Mouse (Mus musculus) hindbrain, embryonic 15.5 days (tissue): ENCODE measurements around the gene Slc23a2. TPM values are rescaled to one million over a fixed set of nuclear protein-coding genes. Genes with fewer than 3 reads are reported as not detected.

Source experiments
- ATAC-seq: fragments of 200-750 bp; cut with Nextera tagmentation; 2 replicates; pipeline ENCODE4 v1.8.0; 2017; ENCODE audit warnings: low read depth, moderate number of reproducible peaks, moderate TSS enrichment; ENCODE audit not compliant: low FRiP score
- H3K27ac ChIP-seq: fragments of 300-500 bp; sonication (generic); replicated peaks from 2 replicates; pipeline ENCODE4 v1.5.1; 2015; ENCODE audit warnings: mild to moderate bottlenecking, inconsistent platforms
- H3K27me3 ChIP-seq: fragments of 300-500 bp; sonication (generic); 2 replicates; pipeline ENCODE4 v1.6.1; 2015; ENCODE audit warnings: control low read depth, inconsistent platforms
- H3K36me3 ChIP-seq: fragments of 300-500 bp; sonication (generic); 2 replicates; pipeline ENCODE4 v1.6.1; 2015; ENCODE audit warnings: control low read depth, inconsistent platforms
- H3K4me1 ChIP-seq: fragments of 300-500 bp; sonication (generic); replicated peaks from 2 replicates; pipeline ENCODE4 v1.6.1; 2015; ENCODE audit warnings: control low read depth, inconsistent platforms
- H3K4me2 ChIP-seq: fragments of 300-500 bp; sonication (generic); 2 replicates; pipeline ENCODE4 v1.6.1; 2015; ENCODE audit warnings: moderate library complexity, mild to moderate bottlenecking, inconsistent platforms
- H3K4me3 ChIP-seq: fragments of 300-500 bp; sonication (generic); 2 replicates; pipeline ENCODE4 v1.5.1; 2015; ENCODE audit warnings: mild to moderate bottlenecking, inconsistent platforms
- H3K9ac ChIP-seq: fragments of 300-500 bp; sonication (generic); 2 replicates; pipeline ENCODE4 v1.6.1; 2015; ENCODE audit warnings: inconsistent platforms
- H3K9me3 ChIP-seq: fragments of 300-500 bp; sonication (generic); 2 replicates; pipeline ENCODE4 v1.6.1; 2016; ENCODE audit warnings: control low read depth, inconsistent platforms
- WGBS: fragments of 180-500 bp; shearing (Covaris S2); methylation state at CpG from one replicate; pipeline ENCODE4 v1.1.7; 2015; 5-methylcytosine and 5-hydroxymethylcytosine counted together
- polyA plus RNA-seq: library from polyadenylated mRNA; unstranded; fragments of >200 nt; fragmentation: Nextera tagmentation; extraction: Ambion mirVana; gene quantifications from 2 replicates; pipeline ENCODE4 v1.2.1, GENCODE M21; 2015

The Slc23a2 gene
- polyA plus RNA-seq, 1 experiment from 2014 or later = 36.3 TPM

GRCm38 (mm10) chr2:132110702-132111101 lies 34.2 kb downstream of the Slc23a2 start:
- whole genome bisulfite sequencing = 68% methylated on average over 3 of the region's 3 CpGs
- no peaks in the 10 kb centered on the region for H3K9me3 ChIP-seq
- H3K27ac ChIP-seq = no peak overlapping the region
- H3K4me1 ChIP-seq = peaks cover 27% of the 10 kb centered on the region
- no peaks in the 10 kb centered on the region for H3K36me3 ChIP-seq
- no peak overlapping the region for H3K9ac ChIP-seq
- no peak overlapping the region for H3K4me3 ChIP-seq
- no peak for ATAC-seq
- H3K4me2 ChIP-seq = no peak overlapping the region
- H3K27me3 ChIP-seq = no peaks in the 10 kb centered on the region

DNA sequence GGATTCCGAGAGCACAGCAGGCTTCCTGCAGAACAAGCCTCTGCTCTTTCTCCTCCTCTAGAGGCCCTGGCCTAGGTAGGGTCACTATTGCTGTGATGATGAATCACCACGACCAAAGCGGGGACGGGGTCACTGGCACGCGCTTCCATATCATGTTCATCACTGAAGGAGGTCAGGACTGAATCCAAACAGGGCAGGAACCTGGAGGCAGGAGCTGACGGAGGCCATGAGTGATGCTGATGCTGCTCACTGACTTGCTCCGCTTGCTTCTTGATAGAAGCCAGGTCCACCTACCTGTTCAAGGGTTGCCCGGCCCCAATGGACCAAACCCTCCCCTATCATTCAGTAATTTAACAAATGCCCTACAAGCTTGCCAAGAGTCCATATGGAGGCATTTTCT lies 35.9 kb downstream of the Slc23a2 start:
- H3K27me3 ChIP-seq = no peaks in the 10 kb centered on the region
- H3K27ac ChIP-seq = no peak overlapping the region
- no peaks in the 10 kb centered on the region for H3K9me3 ChIP-seq
- H3K36me3 ChIP-seq = no peaks in the 10 kb centered on the region
- H3K4me3 ChIP-seq = no peak overlapping the region
- WGBS = 97% methylated on average over 9 of the region's 9 CpGs
- H3K4me1 ChIP-seq = peaks cover 20% of the 10 kb centered on the region
- no peak for ATAC-seq
- no peak overlapping the region for H3K4me2 ChIP-seq
- no peak overlapping the region for H3K9ac ChIP-seq

GRCm38 (mm10) chr2:132107611-132108010 lies 37.3 kb downstream of the Slc23a2 start:
- Histone ChIP-seq H3K4me2 (no peak overlapping the region), H3K4me3 (no peak overlapping the region), H3K9me3 (no peaks in the 10 kb centered on the region), H3K36me3 (no peaks in the 10 kb centered on the region), H3K4me1 (peaks cover 25% of the 10 kb centered on the region), H3K9ac (no peak overlapping the region), H3K27me3 (no peaks in the 10 kb centered on the region), H3K27ac (0 out of 2 replicates have a peak overlapping the region, but pooled peaks have one; percentile 12)
- 65% methylated on average over 9 of the region's 9 CpGs for WGBS
- no peak for ATAC-seq

- H3K36me3 ChIP-seq = no peaks in the 10 kb centered on the region
- H3K4me1 ChIP-seq = peaks cover 22% of the 10 kb centered on the region
- 75% methylated on average over 5 of the region's 5 CpGs for WGBS
- H3K4me2 ChIP-seq = no peak overlapping the region
- H3K27ac ChIP-seq = no peak overlapping the region
- no peaks in the 10 kb centered on the region for H3K27me3 ChIP-seq
- no peaks in the 10 kb centered on the region for H3K9me3 ChIP-seq
- no peak overlapping the region for H3K9ac ChIP-seq
- no peak for ATAC-seq
- H3K4me3 ChIP-seq = no peak overlapping the region
Measured at GRCm38 (mm10) chr2:132106069-132106468, 38.8 kb downstream of the Slc23a2 start.

DNA sequence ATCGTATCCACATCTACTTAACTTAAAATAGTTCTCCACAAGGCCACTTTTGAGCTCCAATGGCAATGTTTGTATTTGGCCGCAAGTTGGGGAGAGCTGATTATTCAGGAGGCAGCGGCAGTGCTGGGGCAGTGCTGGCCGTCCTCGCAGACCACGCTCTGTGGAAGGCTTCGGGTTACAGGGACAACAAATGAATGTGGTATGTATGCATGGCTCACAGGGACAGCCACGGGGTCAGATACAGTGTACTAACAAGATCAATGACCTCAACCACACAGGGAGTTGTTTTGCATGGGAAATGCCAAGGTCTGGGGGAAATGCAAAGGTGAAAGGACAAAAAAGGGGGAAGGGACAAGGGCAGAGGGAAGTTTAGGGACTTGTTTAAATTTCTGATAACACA lies 41.6 kb downstream of the Slc23a2 start:
- Histone ChIP-seq H3K4me1 (peaks cover 22% of the 10 kb centered on the region), H3K4me2 (no peak overlapping the region), H3K9ac (no peak overlapping the region), H3K27me3 (no peaks in the 10 kb centered on the region), H3K36me3 (peaks cover 13% of the 10 kb centered on the region), H3K27ac (no peak overlapping the region), H3K4me3 (no peak overlapping the region), H3K9me3 (no peaks in the 10 kb centered on the region)
- WGBS = 19% methylated on average over 8 of the region's 8 CpGs
- no peak for ATAC-seq

DNA sequence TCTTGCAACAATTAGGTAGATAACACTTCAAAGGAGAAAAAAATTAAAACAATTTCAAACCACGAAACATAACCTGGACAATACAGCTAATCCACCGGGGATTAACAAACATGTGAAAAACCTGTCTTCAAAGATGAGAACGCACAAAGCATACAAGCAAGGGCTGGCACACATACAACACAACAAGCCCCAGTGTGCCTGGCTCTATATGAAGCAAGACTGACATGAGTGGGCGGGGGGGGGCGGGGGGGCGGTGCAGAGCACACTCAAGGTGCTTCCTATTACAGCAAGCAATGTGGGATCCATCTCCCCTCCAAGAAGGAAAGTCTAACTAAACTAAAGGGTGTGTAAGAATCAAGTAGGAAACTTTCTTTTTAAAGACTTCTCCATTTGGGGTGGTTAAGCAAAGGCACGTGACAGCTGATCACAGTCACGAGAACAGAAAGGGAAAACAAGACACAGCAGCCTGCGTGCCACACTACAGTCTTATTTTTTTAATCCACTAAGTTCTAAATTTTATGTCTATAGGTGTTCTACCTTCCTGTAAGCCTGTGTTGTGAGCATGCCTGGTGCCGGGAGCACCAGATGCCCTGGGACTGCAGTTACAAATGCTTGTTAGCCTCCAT lies 42.3 kb downstream of the Slc23a2 start:
- Histone ChIP-seq H3K27me3 (no peaks in the 10 kb centered on the region), H3K36me3 (peaks cover 13% of the 10 kb centered on the region), H3K27ac (no peak overlapping the region), H3K4me2 (no peak overlapping the region), H3K9me3 (no peaks in the 10 kb centered on the region), H3K4me1 (peaks cover 18% of the 10 kb centered on the region), H3K9ac (no peak overlapping the region), H3K4me3 (no peak overlapping the region)
- no peak for ATAC-seq
- WGBS = 77% methylated on average over 10 of the region's 10 CpGs

- no peak overlapping the region for H3K4me3 ChIP-seq
- no peak for ATAC-seq
- H3K9ac ChIP-seq = no peak overlapping the region
- 78% methylated on average over 9 of the region's 9 CpGs for WGBS
- no peaks in the 10 kb centered on the region for H3K9me3 ChIP-seq
- no peaks in the 10 kb centered on the region for H3K27me3 ChIP-seq
- no peak overlapping the region for H3K4me2 ChIP-seq
- peaks cover 5% of the 10 kb centered on the region; the same call in 1 of the 2 replicates for H3K4me1 ChIP-seq
- H3K27ac ChIP-seq = no peak overlapping the region
- H3K36me3 ChIP-seq = peaks cover 20% of the 10 kb centered on the region
Measured at GRCm38 (mm10) chr2:132098942-132099672, 45.8 kb downstream of the Slc23a2 start.

DNA sequence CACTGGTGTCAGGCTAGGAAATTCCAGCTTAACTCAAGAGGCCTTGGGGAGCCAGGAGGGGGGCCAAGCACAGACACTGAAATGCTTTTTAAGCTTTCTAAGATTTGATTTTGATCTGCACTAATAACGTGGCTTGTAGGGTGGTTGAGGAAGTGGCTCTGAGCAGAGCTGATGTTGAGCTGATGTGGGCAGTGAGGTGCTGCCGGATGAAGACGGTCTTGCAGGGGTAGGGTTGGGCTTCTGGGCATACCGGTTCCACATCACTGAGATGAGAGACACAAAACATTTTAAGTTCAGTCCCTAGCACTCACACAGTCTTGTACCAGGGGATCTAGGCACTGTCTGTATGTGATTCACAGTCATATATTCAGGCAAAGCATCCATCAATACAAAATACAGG lies 46.5 kb downstream of the Slc23a2 start:
- Histone ChIP-seq H3K36me3 (peaks cover 20% of the 10 kb centered on the region), H3K27me3 (no peaks in the 10 kb centered on the region), H3K4me3 (no peak overlapping the region), H3K27ac (no peak overlapping the region), H3K9ac (no peak overlapping the region), H3K4me2 (no peak overlapping the region), H3K4me1 (peaks cover 3% of the 10 kb centered on the region; the same call in 1 of the 2 replicates), H3K9me3 (no peaks in the 10 kb centered on the region)
- WGBS = 94% methylated on average over 4 of the region's 4 CpGs
- ATAC-seq = no peak

- Histone ChIP-seq H3K4me1 (no peaks in the 10 kb centered on the region), H3K36me3 (peaks cover 24% of the 10 kb centered on the region), H3K27ac (no peak overlapping the region), H3K4me3 (no peak overlapping the region), H3K27me3 (no peaks in the 10 kb centered on the region), H3K4me2 (no peak overlapping the region), H3K9me3 (no peaks in the 10 kb centered on the region), H3K9ac (no peak overlapping the region)
- 67% methylated on average over 4 of the region's 4 CpGs for WGBS
- no peak for ATAC-seq
Measured at GRCm38 (mm10) chr2:132096582-132096981, 48.3 kb downstream of the Slc23a2 start.

DNA sequence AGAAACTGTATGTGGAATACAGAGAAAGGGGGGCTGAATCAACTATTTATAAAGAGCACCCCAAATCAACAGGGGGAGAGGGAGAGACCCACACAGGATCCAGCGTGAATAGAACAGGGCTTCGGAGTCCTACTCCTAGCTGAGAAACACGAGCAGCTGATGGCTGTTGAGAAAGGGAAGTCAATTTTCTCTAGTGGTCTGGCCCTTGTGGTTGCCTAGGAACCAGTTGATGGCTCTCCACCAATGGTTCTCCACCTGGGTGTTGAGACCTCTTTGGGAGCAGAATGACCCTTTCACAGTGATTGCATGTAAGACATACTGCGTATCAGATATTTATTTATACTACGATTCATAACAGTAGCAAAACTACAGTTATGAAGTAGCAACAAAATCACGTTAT lies 49.1 kb downstream of the Slc23a2 start:
- ATAC-seq = no peak
- 86% methylated on average over 6 of the region's 6 CpGs for WGBS
- Histone ChIP-seq H3K4me3 (no peak overlapping the region), H3K4me1 (no peaks in the 10 kb centered on the region), H3K36me3 (peaks cover 27% of the 10 kb centered on the region), H3K27me3 (no peaks in the 10 kb centered on the region), H3K4me2 (no peak overlapping the region), H3K9ac (no peak overlapping the region), H3K27ac (no peak overlapping the region), H3K9me3 (no peaks in the 10 kb centered on the region)

- WGBS = 90% methylated on average over 11 of the region's 11 CpGs
Measured at GRCm38 (mm10) chr2:132094441-132095230, 50.3 kb downstream of the Slc23a2 start.

DNA sequence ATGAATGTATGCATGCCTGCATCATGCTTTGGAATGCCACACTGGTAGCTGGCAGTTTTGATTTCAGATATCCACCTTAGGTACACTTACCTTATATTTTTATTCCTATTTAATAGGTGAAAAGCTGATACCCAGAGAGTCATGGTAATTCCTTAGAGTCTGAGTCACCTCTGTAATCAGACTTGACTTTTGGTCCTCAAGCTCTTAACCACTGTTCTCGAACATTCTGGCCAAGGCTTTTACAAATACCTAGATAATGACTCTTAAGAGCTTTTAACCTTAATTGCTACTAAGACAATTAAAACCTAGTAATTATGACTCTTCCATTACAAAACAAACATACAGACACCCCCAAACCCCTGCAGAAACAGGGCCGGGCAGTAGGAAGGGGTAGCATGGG lies 51.2 kb downstream of the Slc23a2 start:
- WGBS = 83% methylated on average over 2 of the region's 2 CpGs
- Histone ChIP-seq H3K36me3 (peaks cover 28% of the 10 kb centered on the region), H3K27me3 (no peaks in the 10 kb centered on the region), H3K9ac (no peak overlapping the region), H3K4me2 (no peak overlapping the region), H3K4me1 (no peaks in the 10 kb centered on the region), H3K27ac (no peak overlapping the region), H3K4me3 (no peak overlapping the region), H3K9me3 (no peaks in the 10 kb centered on the region)
- ATAC-seq = no peak

More at GRCm38 (mm10) chr2:132094441-132095230, 50.3 kb downstream of the Slc23a2 start:
- Histone ChIP-seq H3K4me2 (no peak overlapping the region), H3K4me3 (no peak overlapping the region), H3K36me3 (peaks cover 28% of the 10 kb centered on the region), H3K27ac (no peak overlapping the region), H3K9me3 (no peaks in the 10 kb centered on the region), H3K4me1 (no peaks in the 10 kb centered on the region), H3K27me3 (no peaks in the 10 kb centered on the region), H3K9ac (no peak overlapping the region)
- ATAC-seq = no peak
